Mouse (Mus musculus) CH12.LX (cell line): ENCODE results near the gene Amigo1.

Experiments used
- EP300 ChIP-seq: IDR thresholded peaks from 2 replicates; pipeline ENCODE4 v1.6.1; 2011; ENCODE audit warnings: low read length, improper control_type of control experiment
- SMC3 ChIP-seq: IDR thresholded peaks from 2 replicates; pipeline ENCODE4 v1.6.1; 2011; ENCODE audit warnings: low read depth, low read length, improper control_type of control experiment
- USF1 ChIP-seq: IDR thresholded peaks from 2 replicates; pipeline ENCODE4 v1.6.1; 2014; ENCODE audit warnings: low read depth, mild to moderate bottlenecking, inconsistent platforms, low read length, improper control_type of control experiment

DNA sequence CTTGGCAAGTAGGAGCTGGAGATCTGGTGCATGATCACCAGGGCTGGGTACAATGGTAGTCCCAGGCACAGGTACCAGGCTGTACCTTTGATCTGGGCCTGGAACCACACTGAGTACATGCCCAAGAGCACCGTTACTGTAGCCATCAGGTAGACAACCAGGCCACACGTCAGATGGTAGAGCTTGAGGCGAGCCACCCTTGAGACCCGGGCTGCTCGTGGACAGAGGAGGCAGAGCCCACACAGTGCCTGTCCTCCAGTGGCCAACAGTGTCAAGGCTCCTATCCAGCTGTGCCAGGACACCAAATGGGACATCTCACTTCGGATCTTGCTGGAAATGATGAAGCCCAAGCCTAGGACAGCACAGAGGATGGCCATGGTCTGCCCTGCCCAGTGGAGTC lies 13.1 kb downstream of the Amigo1 start:
- no peak for TF ChIP-seq SMC3
- TF ChIP-seq EP300 = no peak
- no peak for TF ChIP-seq USF1
